Mouse (Mus musculus): ENCODE measurements around the gene Trp53bp1.

The Trp53bp1 gene
- long read RNA-seq, experiment 1, partial matches to known transcripts, result 11 of 16 reads
- long read RNA-seq, experiment 1, other reads (novel, unspliced or antisense), result 5 of 16 reads
- long read RNA-seq, experiment 2, partial matches to known transcripts, result 6 of 10 reads
- long read RNA-seq, experiment 2, other reads (novel, unspliced or antisense), result 4 of 10 reads

- intact Hi-C loops (cut with DNase I), result no loop called here
Measured at GRCm38 (mm10) chr2:121271236-121271927, at the start of gene Trp53bp1. Gene Trp53bp1, minus strand, starts transcription at chr2:121271407.

GRCm38 (mm10) chr2:121316278-121316677 lies 45.1 kb upstream of the Trp53bp1 start:
- intact Hi-C loops (cut with DNase I), result no loop called here

- intact Hi-C loops (cut with DNase I), result no loop called here
Measured at GRCm38 (mm10) chr2:121308997-121309416, 37.8 kb upstream of the Trp53bp1 start.

- intact Hi-C loops (cut with DNase I), result no loop called here
Measured at GRCm38 (mm10) chr2:121300036-121300435, 28.8 kb upstream of the Trp53bp1 start.

GRCm38 (mm10) chr2:121299471-121299870 lies 28.3 kb upstream of the Trp53bp1 start:
- intact Hi-C loops (cut with DNase I), result no loop called here

- intact Hi-C loops (cut with DNase I), result no loop called here
Measured at GRCm38 (mm10) chr2:121298131-121298530, 26.9 kb upstream of the Trp53bp1 start.

- intact Hi-C loops (cut with DNase I), result no loop called here
Measured at GRCm38 (mm10) chr2:121297701-121298100, 26.5 kb upstream of the Trp53bp1 start.

GRCm38 (mm10) chr2:121296754-121297231 lies 25.6 kb upstream of the Trp53bp1 start:
- intact Hi-C loops (cut with DNase I), result no loop called here

- intact Hi-C loops (cut with DNase I), result no loop called here
Measured at GRCm38 (mm10) chr2:121295608-121296571, 24.7 kb upstream of the Trp53bp1 start.

GRCm38 (mm10) chr2:121294753-121295607 lies 23.8 kb upstream of the Trp53bp1 start:
- intact Hi-C loops (cut with DNase I), result loop anchor here (5.0 kb wide), 1 partner anchor 73 kb away; no protein-coding TSS in a partner anchor

- intact Hi-C loops (cut with DNase I), result loop anchor here (5.0 kb wide), 1 partner anchor 72 kb away; no protein-coding TSS in a partner anchor
Measured at GRCm38 (mm10) chr2:121294182-121294581, 23.0 kb upstream of the Trp53bp1 start.

GRCm38 (mm10) chr2:121292316-121293013 lies 21.3 kb upstream of the Trp53bp1 start:
- intact Hi-C loops (cut with DNase I), result loop anchor here (5.0 kb wide), 1 partner anchor 70 kb away; no protein-coding TSS in a partner anchor

GRCm38 (mm10) chr2:121289730-121290540 lies 18.7 kb upstream of the Trp53bp1 start:
- intact Hi-C loops (cut with DNase I), result loop anchor here (5.0 kb wide), 1 partner anchor 68 kb away; no protein-coding TSS in a partner anchor

- intact Hi-C loops (cut with DNase I), result no loop called here
Measured at GRCm38 (mm10) chr2:121288901-121289729, 17.9 kb upstream of the Trp53bp1 start, which contains the start of gene Map1a. Gene Map1a, plus strand, starts transcription at chr2:121289600.

- intact Hi-C loops (cut with DNase I), result no loop called here
Measured at GRCm38 (mm10) chr2:121287850-121288249, 16.6 kb upstream of the Trp53bp1 start.

GRCm38 (mm10) chr2:121271928-121272516 lies 815 bp upstream of the Trp53bp1 start:
- intact Hi-C loops (cut with DNase I), result no loop called here

GRCm38 (mm10) chr2:121270521-121271235 lies 529 bp downstream of the Trp53bp1 start:
- intact Hi-C loops (cut with DNase I), result no loop called here
